Mouse (Mus musculus) cortical plate, adult 2 months (tissue): ENCODE results near the gene Arhgap9.

ENCODE experiments used
- CTCF ChIP-seq: fragments of 200-500 bp; IDR thresholded peaks from 2 replicates; pipeline ENCODE4 v1.5.1; 2011; ENCODE audit warnings: mild to moderate bottlenecking, control low read depth, low read length; ENCODE audit not compliant: insufficient read depth; ENCODE audit errors: extremely low read depth
- POLR2A ChIP-seq: fragments of 200-500 bp; IDR thresholded peaks from 2 replicates; pipeline ENCODE4 v1.6.1; 2011; ENCODE audit warnings: mild to moderate bottlenecking, low read length, control low read depth; ENCODE audit not compliant: insufficient read depth; ENCODE audit errors: extremely low read depth

DNA sequence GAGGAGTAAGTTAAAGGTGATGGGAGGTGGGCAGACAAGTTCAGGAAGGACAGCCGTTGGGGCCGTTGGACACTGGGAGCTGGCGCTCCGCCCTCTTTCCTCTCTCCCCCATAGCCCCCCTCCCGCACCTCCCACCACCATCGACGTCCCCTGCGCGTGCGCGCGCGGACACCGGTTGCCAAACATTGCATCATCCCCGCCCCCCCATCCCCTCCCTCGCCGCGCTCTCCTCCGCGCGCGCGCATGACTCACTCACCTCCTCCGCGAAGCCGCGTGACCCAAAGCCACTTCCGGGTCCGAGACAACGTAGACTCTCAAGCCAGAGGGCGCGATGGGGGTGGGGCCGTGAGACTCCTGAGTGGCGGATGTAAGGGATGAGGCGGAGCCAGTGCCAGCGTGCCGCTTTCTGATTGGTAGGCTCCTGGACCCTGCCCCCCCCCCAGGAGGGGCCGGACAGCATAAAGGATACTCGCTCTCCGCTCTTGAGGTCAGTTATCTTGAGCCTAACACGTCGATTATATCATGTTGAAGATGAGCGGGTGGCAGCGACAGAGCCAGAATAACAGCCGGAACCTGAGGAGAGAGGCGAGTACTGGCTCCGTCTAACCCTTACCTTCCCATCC is 31.3 kb upstream of the Arhgap9 start:
- TF ChIP-seq CTCF (no peak), POLR2A (peak; percentile 97)
